In the genomic region with DNA sequence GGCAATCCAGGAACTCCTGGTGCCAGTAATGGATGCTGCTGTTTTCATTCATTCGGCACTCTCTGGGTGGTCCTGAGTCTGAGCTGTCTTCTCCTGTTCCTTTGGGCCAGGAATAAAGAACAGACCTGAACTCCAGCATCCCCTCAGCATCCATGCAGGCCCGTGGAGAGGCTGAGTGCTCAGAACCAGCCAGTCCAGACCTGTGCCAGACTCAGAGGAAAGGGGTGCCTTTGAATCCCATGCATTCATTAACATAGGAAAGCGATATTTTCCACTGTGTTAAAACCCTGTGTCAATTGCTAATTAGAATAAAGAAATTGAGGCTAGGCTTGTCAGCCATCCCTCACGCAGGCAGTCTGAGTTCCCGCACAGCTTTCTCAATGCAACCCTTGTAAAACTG, we compare ENCODE assay signal across 19 mouse cellular contexts. TPM values are rescaled to one million over a fixed set of nuclear protein-coding genes. Genes with fewer than 3 reads are reported as not detected.
DNase-seq lines count a peak whose midpoint lies in the region; ATAC-seq lines count a peak whose summit lies in the region.
"Had no signal": no experiment of that assay in that cellular context is flagged by ENCODE, and none has a peak within 500 bp of the region (broad histone marks: within the 10 kb centered on the region; RNA-seq: fewer than 3 reads in every experiment).

No protein-coding gene starts in this region.

- H3K4me3 ChIP-seq in hindbrain, embryonic 15.5 days: no peak overlapping the region
- H3K4me3 ChIP-seq in midbrain, embryonic 14.5 days (replicated peaks; ENCODE audit: low read depth, low read length): no peak overlapping the region
- H3K4me3 ChIP-seq: intestine, embryonic 15.5 days had no signal

- peaks cover 9% of the 10 kb centered on the region for H3K4me1 ChIP-seq in hindbrain, embryonic 15.5 days (replicated peaks)
- no peaks in the 10 kb centered on the region for H3K4me1 ChIP-seq in midbrain, embryonic 14.5 days (ENCODE audit: control insufficient read depth, insufficient read depth, low read length)

- H3K9ac ChIP-seq in hindbrain, embryonic 15.5 days: no peak overlapping the region
- no peak overlapping the region for H3K9ac ChIP-seq in midbrain, embryonic 14.5 days (replicated peaks; ENCODE audit: low read length)
- H3K9ac ChIP-seq: intestine, embryonic 15.5 days; liver, embryonic 14.5 days had no signal

- peak; percentile 26 for DNase-seq in retina, postnatal 1 day
- DNase-seq in retina, embryonic 14.5 days (ENCODE audit: low spot score): no peak
- DNase-seq in midbrain, embryonic 14.5 days: peak; percentile 29
- no peak for DNase-seq in frontal cortex, postnatal 25 days (ENCODE audit: low spot score in 2 of 2)
- no peak for DNase-seq in spleen, adult 12 weeks (ENCODE audit: low spot score)
- DNase-seq in embryo, embryonic 9.5 days (ENCODE audit: extremely low spot score): no peak
- no peak for DNase-seq in left cerebral cortex, postnatal 14 days (ENCODE audit: low spot score in 2 of 2)
- DNase-seq: B cell, adult 2 months; cerebellum, postnatal 25 days; gastrocnemius, postnatal 10 days; heart, postnatal 10 days; kidney, postnatal 10 days; left cerebral cortex, postnatal 4 days; lung, postnatal 14 days; right cerebral cortex, postnatal 14 days had no signal

- no peak overlapping the region for H3K4me2 ChIP-seq in hindbrain, embryonic 15.5 days
- no peak overlapping the region for H3K4me2 ChIP-seq in midbrain, embryonic 14.5 days (ENCODE audit: low read length)
- H3K4me2 ChIP-seq: intestine, embryonic 15.5 days had no signal

- no peak overlapping the region for H3K27ac ChIP-seq in hindbrain, embryonic 15.5 days (replicated peaks)
- no peak overlapping the region for H3K27ac ChIP-seq in midbrain, embryonic 14.5 days (replicated peaks; ENCODE audit: low read depth, low read length)
- H3K27ac ChIP-seq: intestine, embryonic 15.5 days; liver, embryonic 14.5 days had no signal

- ATAC-seq in hindbrain, embryonic 15.5 days (ENCODE audit: low FRiP score, low read depth): peak; percentile 82
- peak; percentile 31; the same call in 1 of the 2 replicates for ATAC-seq in midbrain, embryonic 14.5 days (ENCODE audit: low FRiP score, low TSS enrichment)
- ATAC-seq: intestine, embryonic 15.5 days; Patski had no signal

- intact Hi-C loops in left cerebral cortex, postnatal 14 days (cut with DNase I): no loop called here

- H3K36me3 ChIP-seq in hindbrain, embryonic 15.5 days: no peaks in the 10 kb centered on the region
- no peaks in the 10 kb centered on the region for H3K36me3 ChIP-seq in midbrain, embryonic 14.5 days (ENCODE audit: control insufficient read depth, insufficient read depth, low read length)
- H3K36me3 ChIP-seq: intestine, embryonic 15.5 days had no signal

- 33% methylated on average over 5 of the region's 5 CpGs for WGBS in hindbrain, embryonic 15.5 days
- WGBS in midbrain, embryonic 14.5 days: 36% methylated on average over 5 of the region's 5 CpGs

- H3K27me3 ChIP-seq in hindbrain, embryonic 15.5 days: no peaks in the 10 kb centered on the region
- no peaks in the 10 kb centered on the region for H3K27me3 ChIP-seq in midbrain, embryonic 14.5 days (ENCODE audit: control insufficient read depth, insufficient read depth, low read length)
- H3K27me3 ChIP-seq: intestine, embryonic 15.5 days; Patski had no signal

- H3K9me3 ChIP-seq in hindbrain, embryonic 15.5 days: no peaks in the 10 kb centered on the region
- H3K9me3 ChIP-seq in midbrain, embryonic 14.5 days (ENCODE audit: control insufficient read depth, low read length): no peaks in the 10 kb centered on the region
- H3K9me3 ChIP-seq: intestine, embryonic 15.5 days had no signal

RNA-seq across cellular contexts. Expression of gene Gm973, which starts 37.6 kb away (rescaled TPM):
- 8.1 and 9.4 TPM in 2 replicates for polyA plus RNA-seq in hindbrain, embryonic 15.5 days (2015; fragmentation: Nextera tagmentation; extraction: Ambion mirVana)
- 7.9 and 10.3 TPM in 2 replicates for polyA plus RNA-seq in midbrain, embryonic 14.5 days (2014; fragmentation: Nextera tagmentation; extraction: Ambion mirVana)
- 1 to 10 TPM; 5.8 to 9.0 TPM for total RNA-seq in left cerebral cortex, postnatal 14 days (2021)

Comparison
In these comparisons a context has a peak if more than half of its experiments do, and no peak if none do; other contexts are left out.
1. DNase-seq: peak in retina, postnatal 1 day (single experiment) and midbrain, embryonic 14.5 days (single experiment); none in retina, embryonic 14.5 days (single experiment), frontal cortex, postnatal 25 days (0 of 2), spleen, adult 12 weeks (single experiment), embryo, embryonic 9.5 days (single experiment) and left cerebral cortex, postnatal 14 days (0 of 2).